Mouse (Mus musculus): Measurements from ENCODE around the gene Nfia.

- TF ChIP-seq MAFK (IDR thresholded peaks at IDR 0.05; ENCODE audit: insufficient read depth, low read depth, low read length) (no peak), ZNF384 (IDR thresholded peaks at IDR 0.05; ENCODE audit: low read depth, low read length) (no peak), CHD2 (IDR thresholded peaks at IDR 0.05; ENCODE audit: low read depth, low read length) (no peak), ZC3H11A (IDR thresholded peaks at IDR 0.05; ENCODE audit: borderline replicate concordance, low read depth, low read length) (no peak)
Observed at GRCm38 (mm10) chr4:97924414-97924813, 151.9 kb downstream of the Nfia start.

Data from ES-E14 (cell line).